Mouse (Mus musculus): ENCODE measurements at regions not wholly inside any gene's neighbourhood (a gene's known extent, or its start where the extent isn't known, plus 50 kb on each side); places are given as distances from the start of the nearest gene placed in this dataset.

- Histone ChIP-seq H3K9me3 (replicated peaks) (no peaks in the 10 kb centered on the region), H3K27me3 (no peaks in the 10 kb centered on the region; the same call in 1 of the 2 replicates), H3K27ac (replicated peaks) (no peak overlapping the region), H3K4me1 (no peaks in the 10 kb centered on the region), H3K4me3 (replicated peaks) (no peak overlapping the region), H3K9ac (no peak overlapping the region), H3K36me3 (no peaks in the 10 kb centered on the region), H3K4me2 (replicated peaks) (no peak overlapping the region)
- WGBS: 70% methylated on average over 6 of the region's 6 CpGs
- ATAC-seq (ENCODE audit: insufficient number of reproducible peaks, low FRiP score, low TSS enrichment, low read depth): no peak
Observed at GRCm38 (mm10) chr2:147907341-147907740, 139.4 kb downstream of the Foxa2 start.

GRCm38 (mm10) chr2:147905759-147906740 is 140.7 kb downstream of the Foxa2 start:
- Histone ChIP-seq H3K36me3 (no peaks in the 10 kb centered on the region), H3K4me3 (replicated peaks) (no peak overlapping the region), H3K27me3 (no peaks in the 10 kb centered on the region; the same call in 1 of the 2 replicates), H3K9ac (no peak overlapping the region), H3K4me2 (replicated peaks) (no peak overlapping the region), H3K9me3 (replicated peaks) (no peaks in the 10 kb centered on the region), H3K27ac (replicated peaks) (no peak overlapping the region), H3K4me1 (no peaks in the 10 kb centered on the region)
- ATAC-seq (ENCODE audit: insufficient number of reproducible peaks, low FRiP score, low TSS enrichment, low read depth): no peak
- 19% methylated on average over 19 of the region's 19 CpGs for WGBS

GRCm38 (mm10) chr2:147905118-147905517 is 141.7 kb downstream of the Foxa2 start:
- no peaks in the 10 kb centered on the region for H3K9me3 ChIP-seq (replicated peaks)
- H3K4me3 ChIP-seq (replicated peaks): no peak overlapping the region
- no peak overlapping the region for H3K27ac ChIP-seq (replicated peaks)
- H3K4me2 ChIP-seq (replicated peaks): no peak overlapping the region
- H3K27me3 ChIP-seq: no peaks in the 10 kb centered on the region; the same call in 1 of the 2 replicates
- H3K9ac ChIP-seq: no peak overlapping the region
- H3K36me3 ChIP-seq: no peaks in the 10 kb centered on the region
- WGBS: 43% methylated on average over 3 of the region's 3 CpGs
- no peaks in the 10 kb centered on the region for H3K4me1 ChIP-seq
- ATAC-seq (ENCODE audit: insufficient number of reproducible peaks, low FRiP score, low TSS enrichment, low read depth): no peak

GRCm38 (mm10) chr2:147899236-147899635 is 147.5 kb downstream of the Foxa2 start:
- Histone ChIP-seq H3K36me3 (no peaks in the 10 kb centered on the region), H3K4me3 (replicated peaks) (no peak overlapping the region), H3K4me2 (replicated peaks) (no peak overlapping the region), H3K27ac (replicated peaks) (no peak overlapping the region), H3K4me1 (no peaks in the 10 kb centered on the region), H3K9me3 (replicated peaks) (no peaks in the 10 kb centered on the region), H3K9ac (no peak overlapping the region), H3K27me3 (no peaks in the 10 kb centered on the region)
- no peak for ATAC-seq (ENCODE audit: insufficient number of reproducible peaks, low FRiP score, low TSS enrichment, low read depth)
- 82% methylated on average over 1 of the region's 1 CpGs for WGBS

GRCm38 (mm10) chr2:147895691-147896090 is 151.1 kb downstream of the Foxa2 start:
- Histone ChIP-seq H3K9me3 (replicated peaks) (no peaks in the 10 kb centered on the region), H3K27me3 (no peaks in the 10 kb centered on the region), H3K4me1 (no peaks in the 10 kb centered on the region), H3K4me2 (replicated peaks) (no peak overlapping the region), H3K36me3 (no peaks in the 10 kb centered on the region), H3K4me3 (replicated peaks) (no peak overlapping the region), H3K9ac (no peak overlapping the region), H3K27ac (replicated peaks) (no peak overlapping the region)
- no peak for ATAC-seq (ENCODE audit: insufficient number of reproducible peaks, low FRiP score, low TSS enrichment, low read depth)
- 0% methylated on average over 1 of the region's 1 CpGs for WGBS

- H3K36me3 ChIP-seq: no peaks in the 10 kb centered on the region
- H3K27me3 ChIP-seq: no peaks in the 10 kb centered on the region
- 58% methylated on average over 1 of the region's 1 CpGs for WGBS
- H3K27ac ChIP-seq (replicated peaks): no peak overlapping the region
- no peak overlapping the region for H3K9ac ChIP-seq
- H3K4me1 ChIP-seq: no peaks in the 10 kb centered on the region
- no peak overlapping the region for H3K4me3 ChIP-seq (replicated peaks)
- ATAC-seq (ENCODE audit: insufficient number of reproducible peaks, low FRiP score, low TSS enrichment, low read depth): no peak
- no peaks in the 10 kb centered on the region for H3K9me3 ChIP-seq (replicated peaks)
- no peak overlapping the region for H3K4me2 ChIP-seq (replicated peaks)
Observed at GRCm38 (mm10) chr2:147894213-147894612, 152.6 kb downstream of the Foxa2 start.

GRCm38 (mm10) chr2:147886191-147886590 is 160.6 kb downstream of the Foxa2 start:
- no peak overlapping the region for H3K9ac ChIP-seq
- H3K27ac ChIP-seq (replicated peaks): no peak overlapping the region
- H3K36me3 ChIP-seq: no peaks in the 10 kb centered on the region
- H3K4me1 ChIP-seq: no peaks in the 10 kb centered on the region
- H3K4me3 ChIP-seq (replicated peaks): no peak overlapping the region
- H3K4me2 ChIP-seq (replicated peaks): no peak overlapping the region
- H3K27me3 ChIP-seq: no peaks in the 10 kb centered on the region
- H3K9me3 ChIP-seq (replicated peaks): no peaks in the 10 kb centered on the region
- ATAC-seq (ENCODE audit: insufficient number of reproducible peaks, low FRiP score, low TSS enrichment, low read depth): no peak
- 35% methylated on average over 6 of the region's 6 CpGs for WGBS

- Histone ChIP-seq H3K36me3 (no peaks in the 10 kb centered on the region), H3K9me3 (replicated peaks) (no peaks in the 10 kb centered on the region), H3K4me2 (replicated peaks) (no peak overlapping the region; the same call in 1 of the 2 replicates), H3K27me3 (no peaks in the 10 kb centered on the region), H3K4me3 (replicated peaks) (no peak overlapping the region), H3K27ac (replicated peaks) (no peak overlapping the region), H3K9ac (no peak overlapping the region), H3K4me1 (peaks cover 7% of the 10 kb centered on the region)
- no peak for ATAC-seq (ENCODE audit: insufficient number of reproducible peaks, low FRiP score, low TSS enrichment, low read depth)
- WGBS: 19% methylated on average over 13 of the region's 13 CpGs
Observed at GRCm38 (mm10) chr2:147877907-147878306, 168.9 kb downstream of the Foxa2 start.

GRCm38 (mm10) chr2:147877543-147877904 is 169.2 kb downstream of the Foxa2 start:
- 9% methylated on average over 4 of the region's 4 CpGs for WGBS
- no peaks in the 10 kb centered on the region for H3K36me3 ChIP-seq
- no peaks in the 10 kb centered on the region for H3K27me3 ChIP-seq
- ATAC-seq (ENCODE audit: insufficient number of reproducible peaks, low FRiP score, low TSS enrichment, low read depth): no peak
- H3K4me3 ChIP-seq (replicated peaks): peak overlapping the region; percentile 32; the same call in 1 of the 2 replicates
- H3K27ac ChIP-seq (replicated peaks): no peak overlapping the region
- peaks cover 7% of the 10 kb centered on the region for H3K4me1 ChIP-seq
- no peaks in the 10 kb centered on the region for H3K9me3 ChIP-seq (replicated peaks)
- H3K4me2 ChIP-seq (replicated peaks): peak overlapping the region; percentile 40
- no peak overlapping the region for H3K9ac ChIP-seq

- Histone ChIP-seq H3K27ac (replicated peaks) (no peak overlapping the region), H3K4me2 (replicated peaks) (peak overlapping the region; percentile 40), H3K36me3 (no peaks in the 10 kb centered on the region), H3K9me3 (replicated peaks) (no peaks in the 10 kb centered on the region), H3K27me3 (no peaks in the 10 kb centered on the region), H3K4me3 (replicated peaks) (peak overlapping the region; percentile 32), H3K9ac (no peak overlapping the region), H3K4me1 (peaks cover 7% of the 10 kb centered on the region)
- 7% methylated on average over 19 of the region's 19 CpGs for WGBS
- no peak for ATAC-seq (ENCODE audit: insufficient number of reproducible peaks, low FRiP score, low TSS enrichment, low read depth)
Observed at GRCm38 (mm10) chr2:147876708-147877542, 169.8 kb downstream of the Foxa2 start.

GRCm38 (mm10) chr2:147872972-147873371 is 173.8 kb downstream of the Foxa2 start:
- Histone ChIP-seq H3K4me1 (peaks cover 7% of the 10 kb centered on the region), H3K9ac (no peak overlapping the region), H3K9me3 (replicated peaks) (no peaks in the 10 kb centered on the region), H3K27me3 (no peaks in the 10 kb centered on the region), H3K4me3 (replicated peaks) (no peak overlapping the region), H3K4me2 (replicated peaks) (no peak overlapping the region), H3K36me3 (no peaks in the 10 kb centered on the region), H3K27ac (replicated peaks) (no peak overlapping the region)
- no peak for ATAC-seq (ENCODE audit: insufficient number of reproducible peaks, low FRiP score, low TSS enrichment, low read depth)
- 83% methylated on average over 3 of the region's 3 CpGs for WGBS

Measured in embryonic facial prominence, embryonic 15.5 days (tissue).